Mouse (Mus musculus) limb, embryonic 14.5 days (tissue): ENCODE measurements around the gene Lix1. TPM values are rescaled to one million over a fixed set of nuclear protein-coding genes. Genes with fewer than 3 reads are reported as not detected.

Source experiments
- ATAC-seq: fragments of 200-750 bp; cut with Nextera tagmentation; 2 replicates; pipeline ENCODE4 v1.8.0; 2017; ENCODE audit warnings: low read depth, moderate number of reproducible peaks, moderate TSS enrichment; ENCODE audit not compliant: low FRiP score
- DNase-seq: peaks from one replicate; pipeline ENCODE4 v3.0.0-alpha.2; 2015; ENCODE audit warnings: low spot score
- H3K27ac ChIP-seq: fragments of 300-500 bp; sonication (generic); replicated peaks from 2 replicates; pipeline ENCODE4 v1.5.1; 2014; ENCODE audit warnings: low read depth, mild to moderate bottlenecking, low read length, moderate library complexity, mixed read lengths
- H3K27me3 ChIP-seq: fragments of 300-500 bp; sonication (generic); 2 replicates; pipeline ENCODE4 v1.6.1; 2014; ENCODE audit warnings: low read length, mixed read lengths; ENCODE audit not compliant: control insufficient read depth, insufficient read depth
- H3K36me3 ChIP-seq: fragments of 300-500 bp; sonication (generic); 2 replicates; pipeline ENCODE4 v1.6.1; 2014; ENCODE audit warnings: mild to moderate bottlenecking, low read length, moderate library complexity, mixed read lengths; ENCODE audit not compliant: control insufficient read depth, insufficient read depth
- H3K4me1 ChIP-seq: fragments of 300-500 bp; sonication (generic); 2 replicates; pipeline ENCODE4 v1.6.1; 2014; ENCODE audit warnings: antibody characterized with exemption, low read length, mixed read lengths; ENCODE audit not compliant: control insufficient read depth, insufficient read depth
- H3K4me2 ChIP-seq: fragments of 300-500 bp; sonication (generic); replicated peaks from 2 replicates; pipeline ENCODE4 v1.6.1; 2014; ENCODE audit warnings: low read depth, mild to moderate bottlenecking, low read length, moderate library complexity; ENCODE audit not compliant: severe bottlenecking
- H3K4me3 ChIP-seq: fragments of 300-500 bp; sonication (generic); replicated peaks from 2 replicates; pipeline ENCODE4 v1.5.1; 2014; ENCODE audit warnings: low read length
- H3K9ac ChIP-seq: fragments of 300-500 bp; sonication (generic); 2 replicates; pipeline ENCODE4 v1.6.1; 2014; ENCODE audit warnings: mild to moderate bottlenecking, low read depth, low read length, moderate library complexity; ENCODE audit not compliant: severe bottlenecking
- H3K9me3 ChIP-seq: fragments of 300-500 bp; sonication (generic); 2 replicates; pipeline ENCODE4 v1.6.1; 2016; ENCODE audit warnings: low read length; ENCODE audit not compliant: control insufficient read depth
- POLR2A ChIP-seq: fragments of 200-500 bp; IDR thresholded peaks from 2 replicates; pipeline ENCODE4 v1.8.0; 2012; ENCODE audit warnings: inconsistent platforms, mild to moderate bottlenecking, moderate library complexity, borderline replicate concordance; ENCODE audit not compliant: insufficient read depth, insufficient read length; ENCODE audit errors: extremely low read depth
- WGBS: fragments of 180-500 bp; shearing (Covaris S2); extraction: QIAGEN DNeasy Blood & Tissue Kit; methylation state at CpG from one replicate; pipeline ENCODE4 v1.1.7; 2014; 5-methylcytosine and 5-hydroxymethylcytosine counted together
- polyA plus RNA-seq, 2 experiments: library from polyadenylated mRNA; depleted of rRNA in 1 of 2; stranded (reverse) in 1 of 2; unstranded in 1 of 2; fragments of >200 nt; fragmentation: Nextera tagmentation in 1 of 2; extraction: Ambion mirVana in 1 of 2; gene quantifications; 2 replicates each; pipeline versions ENCODE4 v1.2.1 to v1.2.3; 2012 to 2014

Lix1 gene
- polyA plus RNA-seq, 2 experiments: 7.0 to 8.6 TPM

DNA sequence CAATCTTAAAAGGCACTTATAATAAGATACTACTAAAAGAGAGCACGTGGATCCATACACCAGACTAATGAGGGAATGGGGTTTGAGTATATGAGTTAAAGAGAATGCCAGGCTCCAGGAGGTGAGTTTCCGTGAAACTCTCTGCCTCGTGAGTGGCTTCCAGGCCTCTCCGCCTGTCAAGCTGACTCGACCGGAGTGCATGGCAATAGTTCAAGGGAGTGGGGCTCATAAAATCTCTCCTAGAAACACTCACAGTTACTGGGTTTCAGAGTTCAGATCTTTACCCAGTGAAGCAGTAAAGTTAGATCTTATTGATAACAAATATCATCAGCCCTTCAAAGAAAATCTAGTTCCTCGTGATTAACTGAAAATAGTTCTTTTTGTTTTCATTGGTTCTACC, 94.3 kb downstream of the Lix1 start:
- TF ChIP-seq POLR2A: no peak
- H3K4me1 ChIP-seq: peaks cover 17% of the 10 kb centered on the region
- H3K36me3 ChIP-seq: no peaks in the 10 kb centered on the region
- no peak overlapping the region for H3K27ac ChIP-seq
- H3K9ac ChIP-seq: no peak overlapping the region
- H3K27me3 ChIP-seq: no peaks in the 10 kb centered on the region
- no peak overlapping the region for H3K4me2 ChIP-seq
- ATAC-seq (no peak), DNase-seq (no peak)
- no peaks in the 10 kb centered on the region for H3K9me3 ChIP-seq
- 72% methylated on average over 7 of the region's 7 CpGs for WGBS
- H3K4me3 ChIP-seq: no peak overlapping the region

DNA sequence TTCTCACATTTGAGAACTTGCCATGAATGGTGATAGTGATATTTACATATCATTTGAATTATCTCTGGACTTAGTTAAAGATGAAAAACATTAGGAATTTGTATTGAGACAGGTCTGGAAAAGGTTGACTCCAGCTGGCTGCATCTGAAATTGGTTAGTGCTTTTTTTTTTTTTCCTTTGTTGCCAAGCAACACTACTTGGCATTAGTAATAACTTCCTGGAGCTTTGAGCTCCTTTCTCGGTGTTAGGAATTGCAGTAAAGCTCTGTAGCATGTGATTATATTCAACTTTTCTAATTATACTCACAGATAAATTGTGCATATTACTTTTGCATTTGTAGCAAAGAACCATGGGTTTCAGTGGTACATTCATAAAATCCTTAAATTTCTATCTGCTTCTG, 96.4 kb downstream of the Lix1 start:
- no peak overlapping the region for H3K9ac ChIP-seq
- ATAC-seq: no peak
- TF ChIP-seq POLR2A: no peak
- DNase-seq: peak; percentile 36
- H3K4me3 ChIP-seq: no peak overlapping the region
- peaks cover 17% of the 10 kb centered on the region for H3K4me1 ChIP-seq
- H3K9me3 ChIP-seq: no peaks in the 10 kb centered on the region
- 9% methylated on average over 1 of the region's 1 CpGs for WGBS
- H3K4me2 ChIP-seq: no peak overlapping the region
- H3K36me3 ChIP-seq: no peaks in the 10 kb centered on the region
- no peak overlapping the region for H3K27ac ChIP-seq
- no peaks in the 10 kb centered on the region for H3K27me3 ChIP-seq

DNA sequence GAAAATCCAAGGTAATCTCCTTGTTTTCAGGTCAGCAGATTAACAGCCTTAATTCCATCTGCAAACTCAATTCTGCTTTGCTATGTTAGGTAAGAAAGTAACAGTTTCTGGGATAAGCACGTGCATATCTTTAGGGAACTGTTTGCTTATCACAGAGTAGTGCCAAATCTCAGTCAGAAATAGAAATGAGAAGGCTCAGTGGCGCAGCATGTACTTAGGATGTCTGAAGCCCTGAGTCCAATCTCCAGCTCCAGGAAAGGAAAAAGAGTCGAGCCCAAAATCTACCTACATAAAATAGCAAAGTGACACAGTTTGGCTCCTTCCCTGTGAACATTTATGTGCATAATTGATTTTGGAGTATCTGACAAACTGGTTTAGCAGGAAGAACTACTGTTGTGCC, 96.8 kb downstream of the Lix1 start:
- H3K27me3 ChIP-seq: no peaks in the 10 kb centered on the region
- H3K36me3 ChIP-seq: no peaks in the 10 kb centered on the region
- TF ChIP-seq POLR2A: no peak
- no peak overlapping the region for H3K4me3 ChIP-seq
- H3K4me1 ChIP-seq: peaks cover 17% of the 10 kb centered on the region
- no peak overlapping the region for H3K9ac ChIP-seq
- no peaks in the 10 kb centered on the region for H3K9me3 ChIP-seq
- 0 out of 2 replicates have a peak overlapping the region, but pooled peaks have one; percentile 11 for H3K27ac ChIP-seq
- ATAC-seq (no peak), DNase-seq (no peak)
- WGBS: 31% methylated on average over 3 of the region's 3 CpGs
- 0 out of 2 replicates have a peak overlapping the region, but pooled peaks have one; percentile 11 for H3K4me2 ChIP-seq

DNA sequence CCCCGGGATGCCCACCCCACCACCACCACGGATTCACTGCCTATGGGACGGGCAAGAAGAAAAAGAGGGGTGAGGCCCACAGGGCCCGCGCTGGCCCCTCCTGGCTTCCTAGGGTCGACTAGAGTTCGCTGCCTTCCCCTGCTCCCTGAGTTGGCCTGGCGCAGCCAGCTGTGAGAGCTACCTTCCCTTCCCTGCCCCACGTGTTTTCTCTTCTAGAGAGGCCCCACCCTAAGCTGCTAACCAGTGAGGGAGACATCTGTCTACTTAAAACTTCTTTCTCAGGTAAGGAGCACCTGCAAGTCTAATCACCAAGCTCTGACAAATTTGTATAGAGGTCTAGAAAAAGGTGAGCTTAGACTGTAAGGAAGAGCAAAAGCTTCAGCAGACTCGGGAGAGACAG, 104.2 kb downstream of the Lix1 start:
- no peak overlapping the region for H3K4me3 ChIP-seq
- DNase-seq: no peak
- H3K4me1 ChIP-seq: no peaks in the 10 kb centered on the region
- H3K9me3 ChIP-seq: no peaks in the 10 kb centered on the region
- ATAC-seq: no peak
- 83% methylated on average over 10 of the region's 10 CpGs for WGBS
- H3K27me3 ChIP-seq: no peaks in the 10 kb centered on the region
- no peak for TF ChIP-seq POLR2A
- no peaks in the 10 kb centered on the region for H3K36me3 ChIP-seq
- H3K27ac ChIP-seq: no peak overlapping the region
- no peak overlapping the region for H3K9ac ChIP-seq
- H3K4me2 ChIP-seq: no peak overlapping the region

Other genes with a start within 250 kb of the Lix1 start
- 32.9 and 33.7 TPM in 2 replicates for gene Riok2, start 28.4 kb upstream of the Lix1 start, polyA plus RNA-seq (2012; rRNA removed)
- 24.5 and 27.2 TPM in 2 replicates for gene Riok2, start 28.4 kb upstream of the Lix1 start, polyA plus RNA-seq (2014; fragmentation: Nextera tagmentation; extraction: Ambion mirVana)
- gene Lnpep, start 222.4 kb downstream of the Lix1 start, polyA plus RNA-seq (2012; rRNA removed): 14.0 and 15.1 TPM in 2 replicates
- 10.5 and 11.8 TPM in 2 replicates for gene Lnpep, start 222.4 kb downstream of the Lix1 start, polyA plus RNA-seq (2014; fragmentation: Nextera tagmentation; extraction: Ambion mirVana)